Mouse (Mus musculus) limb, embryonic 13.5 days (tissue): ENCODE measurements at regions not wholly inside any gene's neighbourhood (a gene's known extent, or its start where the extent isn't known, plus 50 kb on each side); places are given as distances from the start of the nearest gene placed in this dataset.
A peak's percentile ranks its signal among the peaks of the same experiment; 100 is the strongest.
"Not testable (repeated sequence)": the region's sequence is repeated elsewhere in the genome, so short reads cannot be mapped to it uniquely, and the experiment has no call there.

ENCODE experiments used
- ATAC-seq: fragments of 200-750 bp; cut with Nextera tagmentation; 2 replicates; pipeline ENCODE4 v1.8.0; 2017; ENCODE audit warnings: low read depth, moderate number of reproducible peaks, moderate TSS enrichment; ENCODE audit not compliant: low FRiP score
- H3K27ac ChIP-seq: fragments of 300-500 bp; sonication (generic); 2 replicates; pipeline ENCODE4 v1.5.1; 2015; ENCODE audit warnings: inconsistent platforms, mild to moderate bottlenecking, moderate library complexity
- H3K27me3 ChIP-seq: fragments of 300-500 bp; sonication (generic); 2 replicates; pipeline ENCODE4 v1.6.1; 2015; ENCODE audit warnings: mild to moderate bottlenecking, inconsistent platforms
- H3K36me3 ChIP-seq: fragments of 300-500 bp; sonication (generic); 2 replicates; pipeline ENCODE4 v1.6.1; 2015; ENCODE audit warnings: inconsistent platforms, mild to moderate bottlenecking, moderate library complexity
- H3K4me1 ChIP-seq: fragments of 300-500 bp; sonication (generic); 2 replicates; pipeline ENCODE4 v1.6.1; 2015; ENCODE audit warnings: inconsistent platforms
- H3K4me2 ChIP-seq: fragments of 300-500 bp; sonication (generic); replicated peaks from 2 replicates; pipeline ENCODE4 v1.6.1; 2015; ENCODE audit warnings: inconsistent platforms, mild to moderate bottlenecking, moderate library complexity
- H3K4me3 ChIP-seq: fragments of 300-500 bp; sonication (generic); 2 replicates; pipeline ENCODE4 v1.5.1; 2015; ENCODE audit warnings: moderate library complexity, mild to moderate bottlenecking, inconsistent platforms
- H3K9ac ChIP-seq: fragments of 300-500 bp; sonication (generic); 2 replicates; pipeline ENCODE4 v1.6.1; 2015; ENCODE audit warnings: mild to moderate bottlenecking, inconsistent platforms
- H3K9me3 ChIP-seq: fragments of 300-500 bp; sonication (generic); 2 replicates; pipeline ENCODE4 v1.6.1; 2016; ENCODE audit warnings: inconsistent platforms
- WGBS: fragments of 180-500 bp; shearing (Covaris S2); methylation state at CpG from one replicate; pipeline ENCODE4 v1.1.7; 2015; 5-methylcytosine and 5-hydroxymethylcytosine counted together

DNA sequence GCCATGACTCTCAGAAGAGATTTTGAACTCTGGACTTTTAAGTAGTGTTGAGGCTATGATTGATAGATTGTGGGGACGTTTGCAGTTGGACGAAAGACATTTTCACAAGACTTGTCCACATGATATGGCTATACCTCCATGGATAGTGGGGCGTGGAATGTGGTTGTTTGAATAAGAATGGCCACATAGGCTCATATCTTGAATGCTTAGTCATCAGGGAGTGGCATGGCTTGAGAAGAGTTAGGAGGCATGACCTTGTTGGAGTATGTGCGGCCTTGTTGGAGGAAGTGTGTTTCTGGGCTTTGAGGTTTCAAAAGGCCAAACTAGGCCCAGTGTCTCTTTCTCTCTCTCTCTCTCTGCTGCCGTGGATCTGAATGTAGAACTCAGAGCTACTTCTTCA is 204.7 kb upstream of the Pclo start:
- Histone ChIP-seq H3K27me3 (no peaks in the 10 kb centered on the region), H3K4me2 (no peak overlapping the region), H3K27ac (no peak overlapping the region), H3K9ac (no peak overlapping the region), H3K4me3 (no peak overlapping the region), H3K9me3 (no peaks in the 10 kb centered on the region), H3K36me3 (no peaks in the 10 kb centered on the region), H3K4me1 (no peaks in the 10 kb centered on the region)
- ATAC-seq = no peak
- 89% methylated on average over 5 of the region's 5 CpGs for WGBS

DNA sequence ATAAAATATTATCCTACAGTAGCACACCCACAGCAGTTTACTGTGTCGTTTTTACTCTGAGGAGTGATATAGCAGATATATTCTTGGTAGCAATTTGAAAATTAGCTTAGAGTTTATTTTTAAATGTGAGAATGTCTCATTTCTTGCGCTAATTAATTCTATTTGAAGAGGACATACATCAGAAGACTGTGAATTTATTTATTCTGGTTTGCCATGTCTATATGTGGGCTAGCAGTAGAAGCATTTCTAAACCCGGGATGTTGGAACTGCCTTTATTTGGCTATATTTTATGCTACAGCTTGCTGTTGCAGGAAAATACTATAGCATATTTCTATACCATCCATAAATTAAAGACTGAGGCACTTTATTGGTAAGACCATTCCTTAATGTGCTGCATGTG is 203.0 kb upstream of the Pclo start:
- Histone ChIP-seq H3K27me3 (no peaks in the 10 kb centered on the region), H3K27ac (no peak overlapping the region), H3K9me3 (no peaks in the 10 kb centered on the region), H3K36me3 (no peaks in the 10 kb centered on the region), H3K4me3 (no peak overlapping the region), H3K4me1 (no peaks in the 10 kb centered on the region), H3K4me2 (no peak overlapping the region), H3K9ac (no peak overlapping the region)
- ATAC-seq = no peak
- 84% methylated on average over 3 of the region's 3 CpGs for WGBS

- no peak overlapping the region for H3K9ac ChIP-seq
- no peak overlapping the region for H3K4me3 ChIP-seq
- no peaks in the 10 kb centered on the region for H3K4me1 ChIP-seq
- no peak for ATAC-seq
- 94% methylated on average over 4 of the region's 4 CpGs for WGBS
- no peak overlapping the region for H3K4me2 ChIP-seq
- no peak overlapping the region for H3K27ac ChIP-seq
- H3K9me3 ChIP-seq = no peaks in the 10 kb centered on the region
- H3K27me3 ChIP-seq = no peaks in the 10 kb centered on the region
- no peaks in the 10 kb centered on the region for H3K36me3 ChIP-seq
These were observed 194.5 kb upstream of the Pclo start for GRCm38 (mm10) chr5:14320216-14320615.

DNA sequence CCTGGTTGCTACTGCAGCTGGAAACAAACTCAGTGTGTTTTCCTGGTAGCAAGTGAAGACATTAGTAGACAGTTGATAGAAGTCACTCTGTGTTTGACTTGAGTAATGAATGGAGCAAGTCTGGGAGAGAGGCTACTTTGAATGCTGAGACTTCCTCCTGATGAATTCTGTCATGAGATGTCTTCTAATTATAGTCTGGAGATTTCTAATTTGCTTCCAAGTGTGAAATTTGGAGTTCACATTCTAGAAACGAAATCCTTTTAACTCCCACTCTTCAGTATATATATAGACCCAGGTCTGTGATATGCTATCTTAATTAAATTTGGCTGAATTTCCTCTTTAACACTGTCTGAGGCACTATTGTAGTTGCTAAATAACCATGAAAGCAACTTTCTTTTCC is 192.7 kb upstream of the Pclo start:
- Histone ChIP-seq H3K9me3 (no peaks in the 10 kb centered on the region), H3K36me3 (no peaks in the 10 kb centered on the region), H3K27ac (no peak overlapping the region), H3K4me2 (no peak overlapping the region), H3K27me3 (no peaks in the 10 kb centered on the region), H3K9ac (no peak overlapping the region), H3K4me1 (no peaks in the 10 kb centered on the region), H3K4me3 (no peak overlapping the region)
- no peak for ATAC-seq
- 64% methylated on average over 1 of the region's 1 CpGs for whole genome bisulfite sequencing

GRCm38 (mm10) chr5:14360446-14360845 is 154.3 kb upstream of the Pclo start:
- Histone ChIP-seq H3K9me3 (no peaks in the 10 kb centered on the region), H3K36me3 (no peaks in the 10 kb centered on the region), H3K4me3 (no peak overlapping the region), H3K27ac (no peak overlapping the region), H3K4me1 (no peaks in the 10 kb centered on the region), H3K4me2 (no peak overlapping the region), H3K27me3 (no peaks in the 10 kb centered on the region), H3K9ac (no peak overlapping the region)
- ATAC-seq = no peak
- 32% methylated on average over 1 of the region's 1 CpGs for WGBS

DNA sequence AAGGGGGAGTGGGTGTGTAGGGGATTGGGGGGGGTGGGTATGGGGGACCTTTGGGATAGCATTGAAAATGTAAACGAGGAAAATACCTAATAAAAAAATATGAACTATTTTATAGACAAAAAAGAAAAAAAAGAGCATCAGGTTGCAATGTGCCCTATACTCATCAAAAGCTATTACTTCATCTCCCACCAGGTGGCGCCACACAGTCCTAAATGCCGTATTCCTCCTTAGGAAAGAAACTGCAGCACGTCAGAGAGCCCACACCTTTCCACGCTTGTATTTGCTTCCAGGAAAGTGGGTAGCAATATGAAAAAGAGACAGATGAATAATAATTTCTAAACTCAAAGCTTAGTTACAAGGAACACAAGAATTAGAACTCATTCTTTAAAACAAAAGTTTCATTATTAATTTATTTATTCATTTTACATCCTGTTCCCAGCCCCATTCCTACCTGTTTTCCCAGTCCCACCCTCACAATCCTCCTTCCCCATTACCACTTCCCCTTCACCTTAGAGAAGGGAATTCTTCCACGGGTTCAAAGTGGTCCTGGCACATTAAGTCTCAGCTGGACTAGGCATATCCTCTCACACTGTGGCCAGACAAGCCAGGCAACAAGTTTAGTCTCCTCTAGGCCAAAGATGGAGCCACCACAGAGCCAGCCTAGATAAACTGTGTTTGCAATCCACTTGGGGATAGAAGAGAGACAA is 125.4 kb upstream of the Pclo start:
- Histone ChIP-seq H3K36me3 (no peaks in the 10 kb centered on the region), H3K27me3 (no peaks in the 10 kb centered on the region), H3K4me2 (no peak overlapping the region), H3K4me1 (no peaks in the 10 kb centered on the region), H3K27ac (no peak overlapping the region), H3K9me3 (no peaks in the 10 kb centered on the region), H3K9ac (no peak overlapping the region), H3K4me3 (no peak overlapping the region)
- ATAC-seq = 0 out of 2 replicates have a peak, but pooled peaks have one; percentile 67
- 15% methylated on average over 6 of the region's 6 CpGs for WGBS

DNA sequence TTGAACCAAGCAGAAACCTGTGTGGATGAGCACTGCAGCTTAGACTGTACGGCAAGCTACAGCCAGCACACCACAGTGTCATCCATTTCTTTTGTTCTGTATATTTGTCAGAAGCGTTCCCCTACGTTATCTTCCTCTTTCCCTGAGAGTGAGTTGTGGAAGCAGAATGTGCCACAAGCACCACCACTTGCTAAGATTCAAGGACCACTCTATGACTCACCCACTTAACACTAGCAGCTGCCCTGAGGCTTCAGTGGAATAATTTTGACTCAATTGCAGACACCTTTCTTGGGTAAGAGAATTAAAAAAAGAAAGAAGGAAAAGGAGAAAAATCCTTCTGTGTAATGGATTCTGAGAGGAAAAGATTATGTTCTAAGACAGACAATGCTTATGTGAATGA is 122.9 kb upstream of the Pclo start:
- Histone ChIP-seq H3K27me3 (no peaks in the 10 kb centered on the region), H3K4me1 (no peaks in the 10 kb centered on the region), H3K4me2 (no peak overlapping the region), H3K9ac (no peak overlapping the region), H3K9me3 (no peaks in the 10 kb centered on the region), H3K36me3 (no peaks in the 10 kb centered on the region), H3K27ac (no peak overlapping the region), H3K4me3 (no peak overlapping the region)
- 76% methylated on average over 3 of the region's 3 CpGs for WGBS
- ATAC-seq = no peak

GRCm38 (mm10) chr5:14403381-14403780 is 111.3 kb upstream of the Pclo start:
- not testable (repeated sequence) for H3K4me2 ChIP-seq, H3K4me3 ChIP-seq, H3K36me3 ChIP-seq, H3K27me3 ChIP-seq, ATAC-seq, H3K4me1 ChIP-seq, H3K27ac ChIP-seq, H3K9me3 ChIP-seq, H3K9ac ChIP-seq
- 85% methylated on average over 8 of the region's 12 CpGs for WGBS

GRCm38 (mm10) chr5:14404344-14404743 is 110.4 kb upstream of the Pclo start:
- Histone ChIP-seq H3K9me3 (no peaks in the 10 kb centered on the region), H3K9ac (no peak overlapping the region), H3K27me3 (no peaks in the 10 kb centered on the region), H3K36me3 (no peaks in the 10 kb centered on the region), H3K4me1 (no peaks in the 10 kb centered on the region), H3K4me3 (no peak overlapping the region), H3K4me2 (no peak overlapping the region), H3K27ac (no peak overlapping the region)
- ATAC-seq = no peak
- 81% methylated on average over 2 of the region's 2 CpGs for WGBS

DNA sequence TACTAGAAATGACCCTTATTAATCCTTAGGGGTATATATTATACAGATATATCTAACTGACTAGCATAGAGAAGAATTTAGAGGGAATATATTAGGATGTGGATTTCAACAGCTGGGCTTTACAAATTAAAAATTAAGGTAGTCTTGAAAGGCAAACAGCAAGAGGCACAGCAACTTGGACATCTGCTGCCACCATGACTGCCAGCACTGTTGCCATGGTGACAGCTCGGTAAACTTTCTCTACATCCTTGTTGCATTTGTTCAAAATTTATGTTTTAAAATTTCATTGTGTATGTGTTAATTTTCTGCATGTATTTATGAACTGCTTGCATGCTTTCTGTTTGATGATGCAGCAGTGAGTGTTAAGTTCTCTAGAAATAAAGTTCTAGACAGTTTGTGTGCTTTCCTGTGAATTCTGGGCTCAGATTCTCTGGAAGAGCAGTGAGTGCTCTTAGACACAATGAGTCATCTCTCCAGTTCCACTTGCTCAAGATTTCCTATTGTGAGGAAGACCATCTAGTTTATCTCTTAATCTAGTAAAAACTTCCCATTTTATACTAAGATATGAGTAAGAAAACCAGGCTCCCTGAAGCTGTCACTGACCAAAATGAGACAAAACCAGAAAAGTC is 99.4 kb upstream of the Pclo start:
- H3K27me3 ChIP-seq = no peaks in the 10 kb centered on the region
- H3K9me3 ChIP-seq = 0 out of 2 replicates have a peak, but pooled peaks cover 3% of the 10 kb centered on the region
- H3K4me2 ChIP-seq = no peak overlapping the region
- H3K27ac ChIP-seq = no peak overlapping the region
- H3K9ac ChIP-seq = no peak overlapping the region
- no peaks in the 10 kb centered on the region for H3K36me3 ChIP-seq
- ATAC-seq = no peak
- no peak overlapping the region for H3K4me3 ChIP-seq
- H3K4me1 ChIP-seq = no peaks in the 10 kb centered on the region
- WGBS = 80% methylated on average over 1 of the region's 1 CpGs

GRCm38 (mm10) chr5:14453082-14453481 is 61.6 kb upstream of the Pclo start:
- Histone ChIP-seq H3K27ac (no peak overlapping the region), H3K4me1 (no peaks in the 10 kb centered on the region), H3K4me3 (no peak overlapping the region), H3K4me2 (no peak overlapping the region), H3K27me3 (no peaks in the 10 kb centered on the region), H3K9ac (no peak overlapping the region), H3K9me3 (no peaks in the 10 kb centered on the region), H3K36me3 (no peaks in the 10 kb centered on the region)
- 57% methylated on average over 5 of the region's 5 CpGs for WGBS
- no peak for ATAC-seq
